Mouse (Mus musculus) myocyte (in vitro differentiated cells): ENCODE measurements around the gene Mageb18.

ENCODE experiments used
- MYOD1 ChIP-seq, 3 experiments: IDR thresholded peaks; one replicate each; pipeline ENCODE4 v1.6.1; 2011; ENCODE audit warnings: control low read depth in 2 of 3, low read depth in 2 of 3, mild to moderate bottlenecking in 2 of 3, moderate library complexity in 1 of 3; ENCODE audit not compliant: insufficient read length in 2 of 3, control insufficient read depth in 1 of 3
- POLR2A ChIP-seq: IDR thresholded peaks from one replicate; pipeline ENCODE4 v1.6.1; 2011; ENCODE audit warnings: low read depth, mild to moderate bottlenecking, control low read depth, moderate library complexity; ENCODE audit not compliant: insufficient read length
- TCF12 ChIP-seq: IDR thresholded peaks from one replicate; pipeline ENCODE4 v1.6.1; 2011; ENCODE audit warnings: mild to moderate bottlenecking, control low read depth; ENCODE audit not compliant: poor library complexity, insufficient read depth, severe bottlenecking

GRCm38 (mm10) chrX:92527826-92528225, 71.5 kb downstream of the Mageb18 start:
- TF ChIP-seq POLR2A (no peak), MYOD1 (IDR thresholded peaks at IDR 0.05; ENCODE audit: control insufficient read depth in 1 of 3, insufficient read length in 2 of 3, low read depth in 2 of 3) (no peak), TCF12 (no peak)
